Mouse (Mus musculus): ENCODE measurements at regions not wholly inside any gene's neighbourhood (a gene's known extent, or its start where the extent isn't known, plus 50 kb on each side); places are given as distances from the start of the nearest gene placed in this dataset.

DNA sequence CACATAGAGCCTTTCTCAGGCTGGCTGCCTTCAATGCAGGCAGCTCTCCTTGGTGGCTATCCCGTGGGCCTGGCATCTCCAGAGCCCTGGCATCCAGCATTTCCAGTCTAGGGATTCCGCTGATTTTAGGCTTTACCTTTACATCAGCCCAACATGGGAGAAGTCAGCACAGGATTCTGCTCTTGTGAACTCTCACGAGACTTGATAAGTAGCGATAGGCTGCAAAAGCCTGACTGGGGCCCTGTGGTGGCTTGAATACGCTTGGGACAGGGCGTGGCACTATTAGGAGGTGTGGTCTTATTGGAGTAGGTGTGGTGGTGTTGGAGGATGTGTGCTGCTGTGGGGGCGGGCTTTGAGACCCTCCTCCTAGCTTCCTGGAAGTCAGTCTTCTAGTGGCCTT, 73.8 kb upstream of the Runx3 start:
- no peak overlapping the region for H3K27ac ChIP-seq
- H3K27me3 ChIP-seq (ENCODE audit: control insufficient read depth, insufficient read depth, low read length), result no peaks in the 10 kb centered on the region
- WGBS, result 82% methylated on average over 7 of the region's 7 CpGs

DNA sequence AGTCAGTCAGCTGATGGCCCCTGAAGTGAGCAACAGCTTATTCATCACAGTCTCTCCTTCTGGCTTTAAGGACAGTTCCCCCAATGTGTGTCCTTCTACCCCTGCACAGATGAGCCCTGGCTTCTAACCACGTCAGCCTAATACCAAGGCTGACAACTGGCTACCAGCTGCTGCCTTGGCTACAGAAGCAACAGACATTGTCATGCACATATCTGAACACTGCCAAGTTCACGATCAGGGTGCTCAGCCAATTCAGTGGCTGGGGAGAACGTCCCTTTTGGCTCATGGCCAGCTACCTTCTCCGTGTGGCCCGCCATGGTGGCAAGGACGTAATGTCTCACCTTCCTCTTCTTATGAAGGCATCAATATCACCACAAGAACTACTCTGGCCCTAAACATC, 73.2 kb upstream of the Runx3 start:
- no peaks in the 10 kb centered on the region for H3K4me1 ChIP-seq (replicated peaks; ENCODE audit: control insufficient read depth, insufficient read depth, low read length)
- DNase-seq (ENCODE audit: low spot score) (no peak), ATAC-seq (ENCODE audit: low FRiP score) (no peak)
- no peak overlapping the region for H3K27ac ChIP-seq
- no peaks in the 10 kb centered on the region for H3K27me3 ChIP-seq (ENCODE audit: control insufficient read depth, insufficient read depth, low read length)
- no peaks in the 10 kb centered on the region for H3K9me3 ChIP-seq (ENCODE audit: control insufficient read depth, low read length)
- WGBS, result 63% methylated on average over 6 of the region's 6 CpGs
- no peak overlapping the region for H3K4me2 ChIP-seq (replicated peaks)
- no peaks in the 10 kb centered on the region for H3K36me3 ChIP-seq (replicated peaks; ENCODE audit: control insufficient read depth, insufficient read depth)
- H3K4me3 ChIP-seq (replicated peaks; ENCODE audit: low read length), result no peak overlapping the region
- no peak overlapping the region for H3K9ac ChIP-seq

More for the DNA sequence above, 73.8 kb upstream of the Runx3 start:
- H3K4me2 ChIP-seq (replicated peaks), result no peak overlapping the region
- no peaks in the 10 kb centered on the region for H3K36me3 ChIP-seq (replicated peaks; ENCODE audit: control insufficient read depth, insufficient read depth)
- no peak overlapping the region for H3K4me3 ChIP-seq (replicated peaks; ENCODE audit: low read length)
- H3K9ac ChIP-seq, result no peak overlapping the region
- no peaks in the 10 kb centered on the region for H3K9me3 ChIP-seq (ENCODE audit: control insufficient read depth, low read length)
- H3K4me1 ChIP-seq (replicated peaks; ENCODE audit: control insufficient read depth, insufficient read depth, low read length), result no peaks in the 10 kb centered on the region
- ATAC-seq (ENCODE audit: low FRiP score) (no peak), DNase-seq (ENCODE audit: low spot score) (no peak)

DNA sequence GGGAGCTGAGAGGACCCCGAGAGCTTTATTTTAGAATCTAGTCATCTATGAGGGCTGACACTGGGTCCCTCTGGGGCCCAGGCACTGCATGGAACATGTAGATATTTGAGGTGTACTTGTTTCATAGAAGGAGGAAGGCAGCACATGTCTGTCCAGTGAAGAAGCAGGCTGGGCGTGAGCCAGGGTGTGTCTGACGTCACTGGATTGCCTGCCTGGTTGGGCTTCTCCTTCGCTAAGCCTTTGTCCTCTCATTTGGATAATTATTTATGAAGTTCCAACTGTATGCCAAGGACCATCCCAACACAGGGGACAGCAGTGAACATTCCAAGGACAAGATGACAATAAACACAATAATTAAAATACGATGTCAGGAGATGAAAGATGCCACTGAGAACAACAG, 72.7 kb upstream of the Runx3 start:
- H3K9ac ChIP-seq, result no peak overlapping the region
- no peak for ATAC-seq (ENCODE audit: low FRiP score)
- H3K27ac ChIP-seq, result no peak overlapping the region
- DNase-seq (ENCODE audit: low spot score), result no peak
- no peaks in the 10 kb centered on the region for H3K4me1 ChIP-seq (replicated peaks; ENCODE audit: control insufficient read depth, insufficient read depth, low read length)
- H3K36me3 ChIP-seq (replicated peaks; ENCODE audit: control insufficient read depth, insufficient read depth), result no peaks in the 10 kb centered on the region
- no peaks in the 10 kb centered on the region for H3K27me3 ChIP-seq (ENCODE audit: control insufficient read depth, insufficient read depth, low read length)
- no peak overlapping the region for H3K4me2 ChIP-seq (replicated peaks)
- WGBS, result 75% methylated on average over 5 of the region's 5 CpGs
- no peak overlapping the region for H3K4me3 ChIP-seq (replicated peaks; ENCODE audit: low read length)
- no peaks in the 10 kb centered on the region for H3K9me3 ChIP-seq (ENCODE audit: control insufficient read depth, low read length)

DNA sequence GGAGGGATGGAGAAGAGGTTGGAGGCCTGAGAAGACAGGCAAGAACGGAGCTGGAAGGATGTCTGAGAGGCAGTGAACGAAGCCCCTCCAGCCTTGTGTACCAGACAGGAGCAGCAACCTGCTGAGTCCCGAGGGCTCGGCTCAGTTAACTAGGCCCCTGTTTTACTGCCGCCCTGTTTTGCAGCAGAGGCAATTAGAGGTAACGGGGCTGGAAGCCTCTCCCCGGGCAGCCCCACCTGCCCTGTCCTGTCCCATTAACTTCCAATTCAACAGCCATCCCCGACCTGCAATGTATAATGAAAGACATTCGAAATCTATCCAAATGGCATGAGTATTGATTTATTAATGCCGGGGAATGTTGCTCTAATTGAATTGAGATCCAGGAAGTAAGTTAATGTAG, 70.5 kb upstream of the Runx3 start:
- no peaks in the 10 kb centered on the region for H3K4me1 ChIP-seq (replicated peaks; ENCODE audit: control insufficient read depth, insufficient read depth, low read length)
- no peak overlapping the region for H3K4me3 ChIP-seq (replicated peaks; ENCODE audit: low read length)
- ATAC-seq (ENCODE audit: low FRiP score) (peak; percentile 60; the same call in 1 of the 2 replicates), DNase-seq (ENCODE audit: low spot score) (peak; percentile 28)
- H3K36me3 ChIP-seq (replicated peaks; ENCODE audit: control insufficient read depth, insufficient read depth), result no peaks in the 10 kb centered on the region
- 46% methylated on average over 10 of the region's 10 CpGs for WGBS
- H3K9ac ChIP-seq, result no peak overlapping the region
- H3K9me3 ChIP-seq (ENCODE audit: control insufficient read depth, low read length), result no peaks in the 10 kb centered on the region
- no peak overlapping the region for H3K4me2 ChIP-seq (replicated peaks)
- no peaks in the 10 kb centered on the region for H3K27me3 ChIP-seq (ENCODE audit: control insufficient read depth, insufficient read depth, low read length)
- H3K27ac ChIP-seq, result no peak overlapping the region

DNA sequence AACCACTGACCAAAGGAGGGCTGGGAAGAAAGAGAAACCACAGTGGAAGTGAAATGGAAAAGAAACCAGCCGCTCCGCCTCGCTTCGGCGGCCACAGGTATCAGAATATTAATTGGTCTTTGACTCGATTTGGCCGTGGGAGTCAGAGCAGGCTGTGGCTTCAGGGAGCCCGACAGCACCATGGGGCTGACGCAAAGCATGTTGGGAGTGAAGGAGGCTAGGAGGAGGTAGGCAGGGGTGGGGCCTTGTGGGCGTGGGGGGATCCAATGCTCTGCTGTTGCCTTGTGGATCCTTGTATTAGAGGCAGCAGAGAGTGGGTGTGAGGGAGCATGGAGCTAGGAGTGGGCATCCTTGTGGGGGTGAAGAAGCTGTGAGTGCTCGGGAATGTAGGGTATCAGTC, 69.0 kb upstream of the Runx3 start:
- no peak overlapping the region for H3K9ac ChIP-seq
- no peaks in the 10 kb centered on the region for H3K9me3 ChIP-seq (ENCODE audit: control insufficient read depth, low read length)
- no peaks in the 10 kb centered on the region for H3K27me3 ChIP-seq (ENCODE audit: control insufficient read depth, insufficient read depth, low read length)
- no peaks in the 10 kb centered on the region for H3K4me1 ChIP-seq (replicated peaks; ENCODE audit: control insufficient read depth, insufficient read depth, low read length)
- no peak overlapping the region for H3K4me3 ChIP-seq (replicated peaks; ENCODE audit: low read length)
- no peak overlapping the region for H3K27ac ChIP-seq
- no peaks in the 10 kb centered on the region for H3K36me3 ChIP-seq (replicated peaks; ENCODE audit: control insufficient read depth, insufficient read depth)
- DNase-seq (ENCODE audit: low spot score) (no peak), ATAC-seq (ENCODE audit: low FRiP score) (no peak)
- 76% methylated on average over 11 of the region's 11 CpGs for WGBS
- H3K4me2 ChIP-seq (replicated peaks), result no peak overlapping the region

DNA sequence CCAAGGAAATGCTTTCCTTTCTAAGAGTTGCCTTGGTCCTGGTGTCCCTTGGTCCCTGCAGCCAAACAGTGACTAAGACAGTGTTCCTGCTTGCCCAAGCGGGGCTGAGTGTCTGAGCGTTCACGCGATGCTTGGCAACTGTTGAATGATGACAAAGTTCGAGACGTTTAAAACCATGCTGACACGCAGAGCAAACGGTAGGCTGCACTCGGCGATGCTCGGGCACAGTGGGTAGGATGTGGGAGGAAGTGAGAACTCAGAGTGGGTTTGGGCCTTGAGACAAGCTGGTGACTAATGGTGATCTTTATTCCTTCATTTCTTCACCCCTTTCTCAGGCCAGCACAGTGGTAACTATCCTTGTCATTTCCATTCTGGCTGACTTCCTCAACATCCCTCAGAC, 66.9 kb upstream of the Runx3 start:
- WGBS, result 93% methylated on average over 11 of the region's 11 CpGs
- Histone ChIP-seq H3K4me1 (replicated peaks; ENCODE audit: control insufficient read depth, insufficient read depth, low read length) (no peaks in the 10 kb centered on the region), H3K9me3 (ENCODE audit: control insufficient read depth, low read length) (no peaks in the 10 kb centered on the region), H3K27me3 (ENCODE audit: control insufficient read depth, insufficient read depth, low read length) (no peaks in the 10 kb centered on the region), H3K4me3 (replicated peaks; ENCODE audit: low read length) (no peak overlapping the region), H3K4me2 (replicated peaks) (no peak overlapping the region), H3K9ac (no peak overlapping the region), H3K27ac (no peak overlapping the region), H3K36me3 (replicated peaks; ENCODE audit: control insufficient read depth, insufficient read depth) (no peaks in the 10 kb centered on the region)
- ATAC-seq (ENCODE audit: low FRiP score) (no peak), DNase-seq (ENCODE audit: low spot score) (no peak)

DNA sequence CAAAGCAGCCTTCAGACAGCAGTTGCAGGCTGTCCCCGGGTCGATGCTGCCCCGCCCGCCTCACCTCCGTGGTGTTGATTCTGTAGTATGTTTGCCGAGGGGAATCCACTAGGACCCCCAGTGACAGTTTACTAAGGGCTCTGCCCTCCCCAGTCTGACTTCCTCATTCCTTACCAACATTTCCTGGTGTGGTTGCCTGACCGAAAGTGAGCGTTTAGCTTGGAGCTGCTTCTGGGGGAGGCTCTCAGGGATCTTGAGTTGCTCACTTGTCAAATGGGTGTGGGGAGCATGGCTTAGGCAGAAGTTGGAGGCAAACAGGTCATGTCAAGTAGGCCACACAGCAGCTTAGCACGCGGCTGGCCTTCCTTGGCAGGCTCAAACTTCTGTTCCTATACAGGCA, 66.1 kb upstream of the Runx3 start:
- ATAC-seq (ENCODE audit: low FRiP score) (no peak), DNase-seq (ENCODE audit: low spot score) (no peak)
- Histone ChIP-seq H3K9me3 (ENCODE audit: control insufficient read depth, low read length) (no peaks in the 10 kb centered on the region), H3K4me2 (replicated peaks) (no peak overlapping the region), H3K27ac (no peak overlapping the region), H3K9ac (no peak overlapping the region), H3K36me3 (replicated peaks; ENCODE audit: control insufficient read depth, insufficient read depth) (no peaks in the 10 kb centered on the region), H3K27me3 (ENCODE audit: control insufficient read depth, insufficient read depth, low read length) (no peaks in the 10 kb centered on the region), H3K4me1 (replicated peaks; ENCODE audit: control insufficient read depth, insufficient read depth, low read length) (no peaks in the 10 kb centered on the region), H3K4me3 (replicated peaks; ENCODE audit: low read length) (no peak overlapping the region)
- WGBS, result 90% methylated on average over 10 of the region's 10 CpGs

DNA sequence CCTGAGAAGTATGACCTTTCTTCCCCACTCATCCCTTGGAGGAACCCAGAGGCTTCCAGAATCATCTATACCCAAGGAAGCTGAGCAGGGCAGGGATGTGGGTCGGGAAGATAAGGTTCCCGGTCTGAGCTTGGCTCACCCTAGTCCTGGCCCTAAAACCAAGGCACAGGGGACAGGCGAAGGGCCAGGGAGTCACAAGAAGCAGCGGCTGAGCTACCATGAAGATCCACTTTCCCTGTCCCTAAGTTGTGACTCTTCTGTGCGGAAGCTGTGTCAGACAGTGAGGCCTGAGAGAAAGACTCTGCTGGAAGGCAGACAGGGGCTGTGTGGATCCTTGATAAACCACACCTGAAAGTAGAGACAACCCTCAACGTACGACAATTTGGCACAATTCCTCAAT, 64.1 kb upstream of the Runx3 start:
- Histone ChIP-seq H3K9me3 (ENCODE audit: control insufficient read depth, low read length) (no peaks in the 10 kb centered on the region), H3K4me2 (replicated peaks) (no peak overlapping the region), H3K27ac (no peak overlapping the region), H3K36me3 (replicated peaks; ENCODE audit: control insufficient read depth, insufficient read depth) (no peaks in the 10 kb centered on the region), H3K27me3 (ENCODE audit: control insufficient read depth, insufficient read depth, low read length) (no peaks in the 10 kb centered on the region), H3K9ac (no peak overlapping the region), H3K4me1 (replicated peaks; ENCODE audit: control insufficient read depth, insufficient read depth, low read length) (no peaks in the 10 kb centered on the region), H3K4me3 (replicated peaks; ENCODE audit: low read length) (no peak overlapping the region)
- no peak for ATAC-seq (ENCODE audit: low FRiP score)
- DNase-seq (ENCODE audit: low spot score), result no peak
- WGBS, result 89% methylated on average over 7 of the region's 7 CpGs

DNA sequence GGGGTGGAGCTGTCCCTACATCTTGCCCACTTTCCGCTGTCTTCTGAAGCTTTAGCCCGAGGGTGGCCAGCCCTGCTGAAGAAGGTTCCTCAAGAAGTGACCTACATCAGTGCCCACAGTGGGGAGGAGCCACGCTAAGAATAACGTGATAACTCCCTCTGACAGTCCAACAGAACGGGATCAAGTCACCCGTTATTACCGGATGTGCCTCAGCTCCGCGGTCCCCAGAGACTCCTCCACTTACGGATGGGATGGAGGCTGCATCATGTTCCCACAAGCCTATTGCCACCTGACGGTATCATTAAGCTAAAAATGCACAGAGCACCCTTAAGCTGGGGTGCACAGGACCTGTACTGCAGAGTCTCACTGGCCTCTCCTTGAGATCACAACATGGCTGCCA, 63.2 kb upstream of the Runx3 start:
- H3K27ac ChIP-seq, result no peak overlapping the region
- 90% methylated on average over 11 of the region's 11 CpGs for WGBS
- H3K4me3 ChIP-seq (replicated peaks; ENCODE audit: low read length), result no peak overlapping the region
- H3K9me3 ChIP-seq (ENCODE audit: control insufficient read depth, low read length), result no peaks in the 10 kb centered on the region
- DNase-seq (ENCODE audit: low spot score) (no peak), ATAC-seq (ENCODE audit: low FRiP score) (no peak)
- H3K9ac ChIP-seq, result no peak overlapping the region
- H3K4me2 ChIP-seq (replicated peaks), result no peak overlapping the region
- no peaks in the 10 kb centered on the region for H3K4me1 ChIP-seq (replicated peaks; ENCODE audit: control insufficient read depth, insufficient read depth, low read length)
- no peaks in the 10 kb centered on the region for H3K36me3 ChIP-seq (replicated peaks; ENCODE audit: control insufficient read depth, insufficient read depth)
- H3K27me3 ChIP-seq (ENCODE audit: control insufficient read depth, insufficient read depth, low read length), result no peaks in the 10 kb centered on the region

DNA sequence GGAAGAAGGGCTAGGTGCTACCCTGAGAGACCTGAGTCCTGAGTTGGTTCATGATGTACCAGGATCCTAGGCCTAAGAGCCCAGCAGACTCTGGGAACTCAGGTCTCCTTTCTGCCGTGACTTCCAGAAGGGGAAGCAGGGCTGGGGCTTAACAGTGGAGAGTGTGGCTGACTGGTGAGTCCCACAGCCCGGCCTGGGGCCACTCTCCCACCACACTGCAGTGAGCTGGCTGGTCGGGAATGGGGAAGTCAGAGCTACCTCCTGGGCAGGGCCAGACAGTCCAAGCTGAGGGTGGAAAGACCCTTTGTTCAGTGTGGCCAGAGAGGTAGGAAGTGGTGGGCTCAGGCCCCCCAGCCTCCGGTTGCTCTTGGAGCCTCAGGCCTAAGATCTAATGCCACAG, 61.6 kb upstream of the Runx3 start:
- ATAC-seq (ENCODE audit: low FRiP score) (no peak), DNase-seq (ENCODE audit: low spot score) (no peak)
- no peak overlapping the region for H3K4me3 ChIP-seq (replicated peaks; ENCODE audit: low read length)
- H3K4me2 ChIP-seq (replicated peaks), result no peak overlapping the region
- no peak overlapping the region for H3K9ac ChIP-seq
- H3K4me1 ChIP-seq (replicated peaks; ENCODE audit: control insufficient read depth, insufficient read depth, low read length), result no peaks in the 10 kb centered on the region
- no peaks in the 10 kb centered on the region for H3K27me3 ChIP-seq (ENCODE audit: control insufficient read depth, insufficient read depth, low read length)
- H3K27ac ChIP-seq, result no peak overlapping the region
- no peaks in the 10 kb centered on the region for H3K36me3 ChIP-seq (replicated peaks; ENCODE audit: control insufficient read depth, insufficient read depth)
- 86% methylated on average over 4 of the region's 4 CpGs for WGBS
- no peaks in the 10 kb centered on the region for H3K9me3 ChIP-seq (ENCODE audit: control insufficient read depth, low read length)
